Mouse (Mus musculus) embryonic stem cell, embryonic (primary cell): ENCODE measurements around the gene Necab2.

Experiments
- CTCF ChIA-PET, 4 experiments: fragments of 300-600 bp in 2 of 4; fragments of 350-600 bp in 2 of 4; sonication (Branson Sonifier 250); formaldehyde crosslinking; loops; one replicate each; lab custom pipeline; 2022; ENCODE audit warnings: inconsistent platforms in 2 of 4; lab: Charles Lee
- POLR2A ChIA-PET, 4 experiments: fragments of 300-600 bp in 2 of 4; fragments of 350-600 bp in 2 of 4; sonication (Branson Sonifier 250); formaldehyde crosslinking; loops; one replicate each; lab custom pipeline; 2022; ENCODE audit warnings: antibody characterized with exemption in 4 of 4, inconsistent platforms in 1 of 4; lab: Charles Lee

The Necab2 gene

GRCm38 (mm10) chr8:119424199-119424733 is 22.3 kb upstream of the Necab2 start:
- POLR2A ChIA-PET: interaction anchor here in 3 of 4 experiments (0.6 to 2.2 kb wide), 14 partner anchors 11 to 252 kb away, joined by 3 to 11 read pairs (median 3); partner anchors contain the start of genes Mbtps1 (in 1 of the 3), Mlycd (in 1 of the 3) and Taf1c (in 1 of the 3)
- CTCF ChIA-PET: interaction anchor here (0.6 to 4.2 kb wide), 10 partner anchors 9 to 252 kb away, joined by 3 to 45 read pairs (median 4); no protein-coding TSS in a partner anchor

- ChIA-PET POLR2A (interaction anchor here in 3 of 4 experiments (0.6 to 2.1 kb wide), 7 partner anchors 12 to 617 kb away, joined by 3 to 8 read pairs (median 4); partner anchors contain the start of genes Mbtps1 (in 1 of the 3), Mlycd (in 1 of the 3) and Taf1c (in 1 of the 3)), CTCF (interaction anchor here in 3 of 4 experiments (0.5 to 4.2 kb wide), 6 partner anchors 12 to 1453 kb away, joined by 3 to 45 read pairs (median 8); no protein-coding TSS in a partner anchor)
Measured at GRCm38 (mm10) chr8:119424740-119425139, 21.8 kb upstream of the Necab2 start.

GRCm38 (mm10) chr8:119425533-119425932 is 21.0 kb upstream of the Necab2 start:
- CTCF ChIA-PET: interaction anchor here in 3 of 4 experiments (1.0 to 1.3 kb wide), 3 partner anchors 13 kb away, joined by 3 to 5 read pairs (median 3); no protein-coding TSS in a partner anchor
- POLR2A ChIA-PET: no interaction called here

GRCm38 (mm10) chr8:119426069-119426735 is 20.3 kb upstream of the Necab2 start:
- ChIA-PET POLR2A (interaction anchor here in 2 of 4 experiments (0.5 to 1.5 kb wide), 2 partner anchors 132 to 214 kb away, joined by 3 read pairs; partner anchors contain the start of gene Mbtps1 (in 1 of the 2)), CTCF (interaction anchor here (0.5 to 1.3 kb wide), 6 partner anchors 13 to 1880 kb away, joined by 3 to 5 read pairs (median 4); no protein-coding TSS in a partner anchor)

GRCm38 (mm10) chr8:119427634-119428349 is 18.7 kb upstream of the Necab2 start:
- ChIA-PET CTCF (interaction anchor here in 3 of 4 experiments (0.6 to 1.8 kb wide), 8 partner anchors 13 to 251 kb away, joined by 3 to 10 read pairs (median 6); no protein-coding TSS in a partner anchor), POLR2A (interaction anchor here in 3 of 4 experiments (0.6 to 1.4 kb wide), 4 partner anchors 13 to 147 kb away, joined by 3 to 8 read pairs (median 5); no protein-coding TSS in a partner anchor)

GRCm38 (mm10) chr8:119428350-119428740 is 18.2 kb upstream of the Necab2 start:
- ChIA-PET CTCF (interaction anchor here in 3 of 4 experiments (0.6 to 1.8 kb wide), 8 partner anchors 13 to 474 kb away, joined by 3 to 10 read pairs (median 6); no protein-coding TSS in a partner anchor), POLR2A (interaction anchor here in 3 of 4 experiments (0.7 to 1.4 kb wide), 3 partner anchors 12 to 146 kb away, joined by 3 to 7 read pairs (median 3); no protein-coding TSS in a partner anchor)

GRCm38 (mm10) chr8:119428766-119429327 is 17.7 kb upstream of the Necab2 start:
- ChIA-PET POLR2A (no interaction called here), CTCF (interaction anchor here in 3 of 4 experiments (0.6 to 1.8 kb wide), 8 partner anchors 13 to 475 kb away, joined by 3 to 10 read pairs (median 5); no protein-coding TSS in a partner anchor)

GRCm38 (mm10) chr8:119429552-119429951 is 17.0 kb upstream of the Necab2 start:
- ChIA-PET CTCF (interaction anchor here in 2 of 4 experiments (1.1 to 2.5 kb wide), 3 partner anchors 11 to 17 kb away, joined by 3 to 11 read pairs (median 6); no protein-coding TSS in a partner anchor), POLR2A (interaction anchor here in 1 of 4 experiments (0.6 to 1.0 kb wide), 2 partner anchors 11 to 12 kb away, joined by 4 read pairs; no protein-coding TSS in a partner anchor)

GRCm38 (mm10) chr8:119430250-119430649 is 16.3 kb upstream of the Necab2 start:
- CTCF ChIA-PET: interaction anchor here (0.6 to 2.8 kb wide), 6 partner anchors 10 to 259 kb away, joined by 3 to 12 read pairs (median 4); no protein-coding TSS in a partner anchor
- POLR2A ChIA-PET: interaction anchor here in 2 of 4 experiments (0.6 to 1.0 kb wide), 4 partner anchors 10 to 133 kb away, joined by 3 to 4 read pairs (median 4); no protein-coding TSS in a partner anchor

GRCm38 (mm10) chr8:119430690-119431089 is 15.8 kb upstream of the Necab2 start:
- CTCF ChIA-PET: interaction anchor here (0.6 to 2.8 kb wide), 7 partner anchors 10 to 336 kb away, joined by 3 to 12 read pairs (median 6); no protein-coding TSS in a partner anchor
- POLR2A ChIA-PET: interaction anchor here in 2 of 4 experiments (0.7 to 1.0 kb wide), 3 partner anchors 10 to 133 kb away, joined by 3 to 4 read pairs (median 3); no protein-coding TSS in a partner anchor

GRCm38 (mm10) chr8:119432372-119432771 is 14.1 kb upstream of the Necab2 start:
- ChIA-PET POLR2A (interaction anchor here in 2 of 4 experiments (0.6 to 1.4 kb wide), 5 partner anchors 9 to 1832 kb away, joined by 3 to 6 read pairs (median 3); partner anchors contain the start of gene Mbtps1 (in 1 of the 2)), CTCF (interaction anchor here in 3 of 4 experiments (0.5 to 2.8 kb wide), 7 partner anchors 8 to 190 kb away, joined by 3 to 12 read pairs (median 6); partner anchors contain the start of gene Mbtps1 (in 1 of the 3))

GRCm38 (mm10) chr8:119433582-119434174 is 12.8 kb upstream of the Necab2 start, which contains the start of gene Osgin1:
Osgin1 (plus strand) TSS chr8:119434124.
- POLR2A ChIA-PET: no interaction called here
- CTCF ChIA-PET: interaction anchor here in 2 of 4 experiments (0.6 to 0.7 kb wide), 2 partner anchors 21 to 265 kb away, joined by 3 to 5 read pairs; no protein-coding TSS in a partner anchor

GRCm38 (mm10) chr8:119434569-119434968 is 11.9 kb upstream of the Necab2 start:
- POLR2A ChIA-PET: no interaction called here
- CTCF ChIA-PET: interaction anchor here in 2 of 4 experiments (0.7 to 1.5 kb wide), 3 partner anchors 22 to 234 kb away, joined by 3 to 4 read pairs (median 3); no protein-coding TSS in a partner anchor

- ChIA-PET CTCF (interaction anchor here in 3 of 4 experiments (0.6 to 1.5 kb wide), 3 partner anchors 12 to 233 kb away, joined by 3 to 4 read pairs (median 3); no protein-coding TSS in a partner anchor), POLR2A (interaction anchor here in 1 of 4 experiments (0.8 kb wide), 1 partner anchor 18 kb away, joined by 3 read pairs; no protein-coding TSS in a partner anchor)
Measured at GRCm38 (mm10) chr8:119435527-119435926, 11.0 kb upstream of the Necab2 start.

- POLR2A ChIA-PET: no interaction called here
- CTCF ChIA-PET: interaction anchor here in 2 of 4 experiments (0.7 to 3.6 kb wide), 3 partner anchors 60 to 240 kb away, joined by 3 to 9 read pairs (median 5); no protein-coding TSS in a partner anchor
Measured at GRCm38 (mm10) chr8:119436331-119436730, 10.2 kb upstream of the Necab2 start.

GRCm38 (mm10) chr8:119436933-119437332 is 9.6 kb upstream of the Necab2 start:
- CTCF ChIA-PET: interaction anchor here (0.6 to 3.6 kb wide), 7 partner anchors 24 to 1974 kb away, joined by 3 to 9 read pairs (median 3); partner anchors contain the start of gene Taf1c (in 1 of the 4)
- POLR2A ChIA-PET: interaction anchor here in 1 of 4 experiments (1.0 kb wide), 1 partner anchor 69 kb away, joined by 3 read pairs; no protein-coding TSS in a partner anchor
